Mouse (Mus musculus) c-Kit-positive CD71-negative TER-119-negative erythroid progenitor cells, embryonic 14.5 days (primary cell): ENCODE measurements around the gene Sike1.

ENCODE experiments used
- DNase-seq: peaks from one replicate; pipeline ENCODE4 v3.0.0-alpha.2; 2013; ENCODE audit warnings: low read depth

Sike1 gene

GRCm38 (mm10) chr3:103026174-103026573, 30.7 kb downstream of the Sike1 start:
- no peak for DNase-seq

- DNase-seq: no peak
Observed at GRCm38 (mm10) chr3:103040285-103040684, 44.8 kb downstream of the Sike1 start.

GRCm38 (mm10) chr3:103040861-103041379, 45.4 kb downstream of the Sike1 start:
- DNase-seq: no peak

- no peak for DNase-seq
Observed at GRCm38 (mm10) chr3:103056016-103056595, 60.6 kb downstream of the Sike1 start.

- no peak for DNase-seq
Observed at GRCm38 (mm10) chr3:103057752-103058151, 62.2 kb downstream of the Sike1 start.
